Mouse (Mus musculus) lung, postnatal 0 days (tissue): ENCODE results near the gene Gm28635.

Experiments
- CTCF ChIP-seq: IDR thresholded peaks from 2 replicates; pipeline ENCODE4 v1.5.1; 2016; ENCODE audit warnings: antibody characterized with exemption, mild to moderate bottlenecking
- EP300 ChIP-seq: IDR thresholded peaks from 2 replicates; pipeline ENCODE4 v1.6.1; 2016; ENCODE audit warnings: antibody characterized with exemption, mild to moderate bottlenecking, control low read depth

DNA sequence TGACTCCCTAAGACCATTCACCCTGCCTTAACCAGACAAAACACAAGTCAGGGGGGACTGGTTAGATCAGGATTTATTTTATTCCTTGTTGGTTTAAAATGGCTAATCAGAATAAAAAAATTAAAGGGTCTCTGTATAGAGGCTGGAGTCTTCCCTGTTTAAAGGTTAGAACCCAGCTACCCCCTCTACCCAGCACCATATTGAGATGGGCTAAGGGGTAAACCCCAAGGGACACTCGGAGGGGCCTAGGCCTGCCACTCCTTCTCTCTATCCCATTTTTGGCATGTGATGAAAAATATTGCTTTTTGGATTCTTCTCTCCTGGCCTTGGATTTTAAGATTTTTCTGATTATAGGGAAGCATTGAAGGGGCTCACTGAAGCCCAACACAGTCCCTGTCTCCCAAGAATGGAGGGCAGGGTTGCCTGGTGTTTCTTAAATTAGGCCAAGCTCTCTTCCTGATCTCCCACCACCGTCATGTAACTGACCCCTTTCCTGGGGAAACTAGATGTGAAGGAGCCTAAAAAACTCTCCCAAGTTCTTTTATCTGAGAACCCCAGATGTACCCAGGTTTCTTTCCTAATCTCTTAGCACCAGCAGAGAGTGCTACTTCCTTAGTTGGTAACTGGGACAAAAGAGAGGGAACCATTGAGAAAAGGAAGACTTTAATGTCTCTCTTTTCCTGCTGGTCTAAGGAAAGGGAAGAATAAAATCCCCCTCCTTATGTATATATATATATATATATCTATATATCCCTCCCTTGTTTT is 10.4 kb upstream of the Gm28635 start:
- TF ChIP-seq CTCF: no peak
- TF ChIP-seq EP300: no peak
